Mouse (Mus musculus) brain, adult 10 weeks (tissue): Measurements from ENCODE around the gene Cck. TPM values are rescaled to one million over a fixed set of nuclear protein-coding genes. Genes with fewer than 3 reads are reported as not detected.

ENCODE experiments used
- polyA plus RNA-seq: library from polyadenylated mRNA; stranded (reverse); fragments of 350-450 nt; fragmentation: Illumina TruSeq; extraction: RNeasy Lipid Tissue Mini Kit (QIAGEN cat#74804); gene quantifications from one replicate; pipeline ENCODE4 v1.2.3, GENCODE M21; 2015; ENCODE audit warnings: low read depth, low replicate concordance

The Cck gene
- polyA plus RNA-seq: 748 TPM

GRCm38 (mm10) chr9:121495529-121495928, at the start of gene Cck:
Cck (minus strand) TSS chr9:121495694.

Other genes starting within 250 kb of the Cck start
- 2.7 TPM for gene Ulk4, start 218.5 kb downstream of the Cck start, polyA plus RNA-seq
- gene Trak1, start 198.2 kb downstream of the Cck start, polyA plus RNA-seq: 132 TPM
- gene Lyzl4, start 146.4 kb upstream of the Cck start, polyA plus RNA-seq: 1.0 TPM
- 18.4 TPM for gene Vipr1, start 147.0 kb upstream of the Cck start, polyA plus RNA-seq
- gene Sec22c, start 209.8 kb upstream of the Cck start, polyA plus RNA-seq: 21.1 TPM
- 153 TPM for gene Ss18l2, start 214.6 kb upstream of the Cck start, polyA plus RNA-seq
- gene Nktr, start 223.5 kb upstream of the Cck start, polyA plus RNA-seq: 73.3 TPM